Comparison of ENCODE assay signal across 8 mouse cellular contexts in genomic region chr7:116701466-116702342, GRCm38 (mm10).
A peak's percentile ranks its signal among the peaks of the same experiment; 100 is the strongest.
DNase-seq lines count a peak whose midpoint lies in the region; ATAC-seq and TF ChIP-seq lines count a peak whose summit lies in the region.

No protein-coding gene starts in this region.

- no peak overlapping the region for H3K27ac ChIP-seq in cortical plate, adult 2 months (ENCODE audit: insufficient read depth, low read length)
- H3K27ac ChIP-seq in intestine, embryonic 16.5 days (ENCODE audit: low read length): no peak overlapping the region
- no peak overlapping the region for H3K27ac ChIP-seq in midbrain, embryonic 14.5 days (replicated peaks; ENCODE audit: low read depth, low read length)

- no peak overlapping the region for H3K4me2 ChIP-seq in intestine, embryonic 16.5 days (ENCODE audit: low read depth, low read length)
- H3K4me2 ChIP-seq in midbrain, embryonic 14.5 days (ENCODE audit: low read length): no peak overlapping the region

- DNase-seq in adrenal gland, adult (ENCODE audit: inconsistent age in 2 of 2, low spot score in 1 of 2): peak; percentile 73 to 92
- peak; percentile 68 for DNase-seq in gastrocnemius, postnatal 14 days
- DNase-seq in left cerebral cortex, postnatal 14 days (ENCODE audit: low spot score in 2 of 2): peak; percentile 87 to 91
- peak; percentile 87 for DNase-seq in midbrain, embryonic 14.5 days
- DNase-seq in spleen, postnatal 14 days (ENCODE audit: low spot score in 2 of 2): peak; percentile 45 to 66

- intact Hi-C loops in gastrocnemius, postnatal 14 days (cut with DNase I; ENCODE audit: low total_unique reads): loop anchor here (10.0 kb wide), 1 partner anchor 673 kb away; no protein-coding TSS in a partner anchor
- intact Hi-C loops in left cerebral cortex, postnatal 14 days (cut with DNase I): loop anchor here (5.0 to 10.0 kb wide), 7 partner anchors 153 to 1403 kb away; no protein-coding TSS in a partner anchor

- 39% methylated on average over 14 of the region's 14 CpGs for WGBS in intestine, embryonic 16.5 days
- WGBS in midbrain, embryonic 14.5 days: 47% methylated on average over 14 of the region's 14 CpGs

- ATAC-seq in intestine, embryonic 16.5 days: peak; percentile 44; the same call in 1 of the 2 replicates
- ATAC-seq in midbrain, embryonic 14.5 days (ENCODE audit: low FRiP score, low TSS enrichment): peak; percentile 46; the same call in 1 of the 2 replicates
- ATAC-seq in activated CD4-positive, CD25-positive, alpha-beta regulatory T cell, adult 4 months: no peak

- no peaks in the 10 kb centered on the region for H3K9me3 ChIP-seq in intestine, embryonic 16.5 days (ENCODE audit: control insufficient read depth, low read length)
- 0 out of 2 replicates have a peak, but pooled peaks cover 4% of the 10 kb centered on the region for H3K9me3 ChIP-seq in midbrain, embryonic 14.5 days (ENCODE audit: control insufficient read depth, low read length)

- TF ChIP-seq CTCF in cortical plate, adult 2 months (IDR thresholded peaks at IDR 0.05; ENCODE audit: extremely low read depth, insufficient read depth, low read length): peak; percentile 86

- H3K4me1 ChIP-seq in cortical plate, adult 2 months (ENCODE audit: control insufficient read depth, insufficient read depth, low read length): no peaks in the 10 kb centered on the region
- H3K4me1 ChIP-seq in intestine, embryonic 16.5 days (ENCODE audit: control insufficient read depth, insufficient read depth, low read length): no peaks in the 10 kb centered on the region
- no peaks in the 10 kb centered on the region for H3K4me1 ChIP-seq in midbrain, embryonic 14.5 days (ENCODE audit: control insufficient read depth, insufficient read depth, low read length)

- H3K4me3 ChIP-seq in cortical plate, adult 2 months (ENCODE audit: insufficient read depth, low read length): no peak overlapping the region
- H3K4me3 ChIP-seq in intestine, embryonic 16.5 days (ENCODE audit: low read length): no peak overlapping the region
- no peak overlapping the region for H3K4me3 ChIP-seq in midbrain, embryonic 14.5 days (replicated peaks; ENCODE audit: low read depth, low read length)

- H3K27me3 ChIP-seq in intestine, embryonic 16.5 days (replicated peaks; ENCODE audit: control insufficient read depth, insufficient read depth, low read length): no peaks in the 10 kb centered on the region
- H3K27me3 ChIP-seq in midbrain, embryonic 14.5 days (ENCODE audit: control insufficient read depth, insufficient read depth, low read length): no peaks in the 10 kb centered on the region

- no peaks in the 10 kb centered on the region for H3K36me3 ChIP-seq in intestine, embryonic 16.5 days (ENCODE audit: control insufficient read depth, insufficient read depth, low read length)
- H3K36me3 ChIP-seq in midbrain, embryonic 14.5 days (ENCODE audit: control insufficient read depth, insufficient read depth, low read length): no peaks in the 10 kb centered on the region

- no peak overlapping the region for H3K9ac ChIP-seq in intestine, embryonic 16.5 days (ENCODE audit: low read depth, low read length)
- no peak overlapping the region for H3K9ac ChIP-seq in midbrain, embryonic 14.5 days (replicated peaks; ENCODE audit: low read length)

- TF ChIP-seq POLR2A in cortical plate, adult 2 months (IDR thresholded peaks at IDR 0.05; ENCODE audit: extremely low read depth, insufficient read depth, low read length): no peak
